Comparison of ENCODE assay signal across 11 mouse cellular contexts in the genomic region with DNA sequence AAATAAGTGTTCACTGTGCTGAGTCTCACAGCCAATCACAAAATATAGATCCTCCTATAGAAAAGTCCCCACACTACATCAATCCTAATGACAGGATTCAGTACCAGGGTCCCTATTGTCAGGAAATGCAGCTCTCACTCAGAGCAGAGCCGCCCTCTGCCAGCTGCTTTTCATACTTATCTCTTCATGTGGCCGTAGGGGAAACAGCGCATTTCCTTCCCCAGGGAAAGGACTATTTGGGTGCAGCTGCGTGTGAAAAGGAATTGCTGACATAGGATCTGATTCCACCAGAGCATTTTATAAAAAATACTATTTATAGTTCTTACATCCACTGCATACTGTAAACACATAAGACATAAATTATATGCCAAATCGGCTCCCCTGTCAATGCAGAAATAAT.
DNase-seq lines count a peak whose midpoint lies in the region; ATAC-seq lines count a peak whose summit lies in the region.
"Had no signal": no experiment of that assay in that cellular context is flagged by ENCODE, and none has a peak within 500 bp of the region (broad histone marks: within the 10 kb centered on the region; RNA-seq: fewer than 3 reads in every experiment).

No protein-coding gene starts in this region.

- no peaks in the 10 kb centered on the region for H3K4me1 ChIP-seq in embryonic facial prominence, embryonic 14.5 days (ENCODE audit: control insufficient read depth, insufficient read depth, low read length)
- H3K4me1 ChIP-seq in embryonic facial prominence, embryonic 10.5 days = no peaks in the 10 kb centered on the region
- H3K4me1 ChIP-seq in lung, embryonic 16.5 days (replicated peaks; ENCODE audit: control insufficient read depth, insufficient read depth, low read length) = 0 out of 2 replicates have a peak, but pooled peaks cover 2% of the 10 kb centered on the region
- H3K4me1 ChIP-seq in neural tube, embryonic 14.5 days (ENCODE audit: control insufficient read depth, insufficient read depth, low read length) = peaks cover 3% of the 10 kb centered on the region; the same call in 1 of the 2 replicates

- no peaks in the 10 kb centered on the region for H3K9me3 ChIP-seq in embryonic facial prominence, embryonic 14.5 days (ENCODE audit: control insufficient read depth, low read length)
- no peaks in the 10 kb centered on the region for H3K9me3 ChIP-seq in embryonic facial prominence, embryonic 10.5 days
- H3K9me3 ChIP-seq in lung, embryonic 16.5 days (ENCODE audit: control insufficient read depth, low read length) = no peaks in the 10 kb centered on the region
- H3K9me3 ChIP-seq in neural tube, embryonic 14.5 days (ENCODE audit: control insufficient read depth, low read length) = no peaks in the 10 kb centered on the region

- no peak overlapping the region for H3K27ac ChIP-seq in embryonic facial prominence, embryonic 14.5 days (replicated peaks; ENCODE audit: low read depth, low read length)
- H3K27ac ChIP-seq in embryonic facial prominence, embryonic 10.5 days (replicated peaks) = no peak overlapping the region
- no peak overlapping the region for H3K27ac ChIP-seq in lung, embryonic 16.5 days (ENCODE audit: low read length)
- no peak overlapping the region for H3K27ac ChIP-seq in neural tube, embryonic 14.5 days (ENCODE audit: low read depth, low read length)

- peak; percentile 3 for DNase-seq in embryonic facial prominence, embryonic 14.5 days (ENCODE audit: low spot score)
- no peak for DNase-seq in embryonic facial prominence, embryonic 10.5 days (ENCODE audit: low spot score)
- DNase-seq in lung, adult 18-20 months = no peak
- DNase-seq in lung, postnatal 10 days = peak; percentile 20
- DNase-seq in gastrocnemius, adult 8-10 months (ENCODE audit: low spot score in 2 of 2) = no peak
- DNase-seq in left cerebral cortex, adult 9 months (ENCODE audit: low spot score in 2 of 2) = no peak
- DNase-seq: cerebellum, postnatal 36 days; kidney, adult 9 months; layer of hippocampus, postnatal 36 days had no signal

- no peak overlapping the region for H3K4me2 ChIP-seq in embryonic facial prominence, embryonic 14.5 days (ENCODE audit: low read depth, low read length)
- no peak overlapping the region for H3K4me2 ChIP-seq in lung, embryonic 16.5 days (ENCODE audit: low read depth, low read length)
- H3K4me2 ChIP-seq in neural tube, embryonic 14.5 days (ENCODE audit: low read depth, low read length) = no peak overlapping the region

- H3K4me3 ChIP-seq in embryonic facial prominence, embryonic 14.5 days (ENCODE audit: low read depth, low read length) = no peak overlapping the region
- no peak overlapping the region for H3K4me3 ChIP-seq in embryonic facial prominence, embryonic 10.5 days
- H3K4me3 ChIP-seq in lung, embryonic 16.5 days (ENCODE audit: low read length) = no peak overlapping the region
- H3K4me3 ChIP-seq in neural tube, embryonic 14.5 days (ENCODE audit: low read depth, low read length) = no peak overlapping the region

- no peak for ATAC-seq in embryonic facial prominence, embryonic 14.5 days (ENCODE audit: low read depth)
- ATAC-seq in lung, embryonic 16.5 days (ENCODE audit: low read depth) = peak; percentile 69
- peak; percentile 79 for ATAC-seq in neural tube, embryonic 14.5 days (ENCODE audit: low read depth)

- no peak overlapping the region for H3K9ac ChIP-seq in embryonic facial prominence, embryonic 14.5 days (ENCODE audit: low read depth, low read length)
- no peak overlapping the region for H3K9ac ChIP-seq in lung, embryonic 16.5 days (ENCODE audit: low read length)
- no peak overlapping the region for H3K9ac ChIP-seq in neural tube, embryonic 14.5 days (replicated peaks; ENCODE audit: low read depth, low read length)

- H3K27me3 ChIP-seq in embryonic facial prominence, embryonic 14.5 days (replicated peaks; ENCODE audit: control insufficient read depth, insufficient read depth, low read length) = no peaks in the 10 kb centered on the region
- H3K27me3 ChIP-seq in embryonic facial prominence, embryonic 10.5 days (replicated peaks; ENCODE audit: low read depth, poor library complexity, severe bottlenecking) = no peaks in the 10 kb centered on the region
- no peaks in the 10 kb centered on the region for H3K27me3 ChIP-seq in lung, embryonic 16.5 days (ENCODE audit: control insufficient read depth, insufficient read depth, low read depth, low read length)
- H3K27me3 ChIP-seq in neural tube, embryonic 14.5 days (ENCODE audit: control insufficient read depth, insufficient read depth, low read length) = no peaks in the 10 kb centered on the region

- WGBS in embryonic facial prominence, embryonic 14.5 days = 32% methylated on average over 5 of the region's 5 CpGs
- WGBS in embryonic facial prominence, embryonic 10.5 days = 48% methylated on average over 5 of the region's 5 CpGs
- WGBS in lung, embryonic 16.5 days = 25% methylated on average over 5 of the region's 5 CpGs
- WGBS in neural tube, embryonic 14.5 days = 19% methylated on average over 5 of the region's 5 CpGs

- H3K36me3 ChIP-seq in embryonic facial prominence, embryonic 14.5 days (ENCODE audit: control insufficient read depth, insufficient read depth, low read length) = no peaks in the 10 kb centered on the region
- no peaks in the 10 kb centered on the region for H3K36me3 ChIP-seq in embryonic facial prominence, embryonic 10.5 days (replicated peaks)
- no peaks in the 10 kb centered on the region for H3K36me3 ChIP-seq in lung, embryonic 16.5 days (ENCODE audit: control insufficient read depth, insufficient read depth, low read length)
- H3K36me3 ChIP-seq in neural tube, embryonic 14.5 days (ENCODE audit: control insufficient read depth, insufficient read depth, low read length) = no peaks in the 10 kb centered on the region

Comparison
In these comparisons a context has a peak if more than half of its experiments do, and no peak if none do; other contexts are left out.
1. DNase-seq: peak in embryonic facial prominence, embryonic 14.5 days (single experiment) and lung, postnatal 10 days (single experiment); none in embryonic facial prominence, embryonic 10.5 days (single experiment), lung, adult 18-20 months (0 of 2), gastrocnemius, adult 8-10 months (0 of 2) and left cerebral cortex, adult 9 months (0 of 2).